Mouse (Mus musculus) frontal cortex, adult (tissue): ENCODE measurements around the gene Zfr.
"Not testable (repeated sequence)": the region's sequence is repeated elsewhere in the genome, so short reads cannot be mapped to it uniquely, and the experiment has no call there.

Experiments used
- ATAC-seq: cut with Nextera tagmentation; 2 replicates; pipeline ENCODE4 v1.9.2; 2017; ENCODE audit warnings: mild to moderate bottlenecking, moderate library complexity, mixed read lengths; ENCODE audit not compliant: low TSS enrichment

The Zfr gene

DNA sequence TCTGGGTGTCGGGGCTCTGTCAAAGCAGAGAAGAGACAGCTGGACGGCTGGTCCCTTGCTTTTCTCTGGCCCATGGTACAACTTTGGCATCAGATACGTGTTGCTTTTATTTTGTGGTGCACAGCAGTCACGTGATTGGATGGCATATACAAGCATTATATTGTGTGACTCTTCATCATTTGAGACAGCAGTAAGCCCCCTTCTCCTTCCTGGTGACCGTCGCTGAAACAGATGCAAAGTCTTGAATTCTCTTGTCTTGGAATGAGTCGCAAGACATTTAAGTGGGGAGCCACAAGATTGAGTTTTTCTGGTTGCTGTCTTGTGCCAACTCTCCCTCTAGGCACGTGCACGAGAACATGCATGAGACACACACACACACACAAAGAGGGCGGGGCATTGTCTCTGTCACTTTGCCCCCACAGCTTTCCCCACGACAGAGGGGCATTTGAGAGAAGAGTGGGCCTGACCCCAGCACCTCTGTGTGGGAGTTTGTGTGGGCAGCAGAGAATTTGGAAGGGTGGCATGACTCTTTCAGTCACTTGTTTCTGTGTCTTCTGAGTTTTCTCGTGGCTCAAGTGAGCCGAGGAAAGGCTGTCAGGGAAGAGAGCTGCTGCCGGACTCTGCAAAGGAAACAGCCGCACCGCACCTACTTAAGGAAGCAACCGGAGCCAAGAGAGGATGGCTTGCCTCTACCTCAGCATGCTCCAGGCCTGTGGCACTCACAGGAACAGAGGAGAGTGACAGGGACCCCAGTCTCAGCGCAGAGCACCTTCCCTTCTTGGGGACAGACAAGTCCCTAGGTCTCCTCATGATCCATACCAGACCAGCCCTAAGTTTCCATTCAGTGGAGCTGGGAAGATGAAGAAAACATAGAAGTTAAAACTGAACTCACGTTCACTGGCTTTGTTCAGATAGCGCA lies 77.4 kb downstream of the Zfr start:
- no peak for ATAC-seq

GRCm38 (mm10) chr15:12195966-12196365 lies 78.3 kb downstream of the Zfr start:
- no peak for ATAC-seq

- peak; percentile 72 for ATAC-seq
Observed at GRCm38 (mm10) chr15:12196410-12197191, 79.0 kb downstream of the Zfr start.

DNA sequence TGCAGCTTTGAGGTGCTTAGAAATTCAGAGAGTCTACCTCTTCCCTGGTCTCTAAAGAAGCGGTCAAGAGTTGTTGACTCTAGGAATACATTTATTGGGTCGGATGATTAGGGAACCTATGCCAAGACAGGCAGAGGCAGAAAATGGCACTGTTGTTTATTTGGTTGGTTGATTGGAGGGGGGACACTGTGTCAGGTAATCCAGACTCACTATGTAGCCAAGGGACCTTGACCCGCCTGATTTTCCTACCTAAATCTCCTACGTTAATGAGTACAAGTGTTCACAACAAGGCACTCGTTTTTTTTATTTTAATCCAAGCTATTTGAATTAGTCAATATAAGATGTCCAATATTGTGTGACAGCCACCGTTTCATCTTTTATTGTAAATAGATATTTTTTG lies 79.7 kb downstream of the Zfr start:
- ATAC-seq, result no peak

GRCm38 (mm10) chr15:12200021-12200420 lies 82.4 kb downstream of the Zfr start:
- no peak for ATAC-seq

GRCm38 (mm10) chr15:12201856-12202255 lies 84.2 kb downstream of the Zfr start:
- no peak for ATAC-seq

GRCm38 (mm10) chr15:12202456-12202855 lies 84.8 kb downstream of the Zfr start:
- ATAC-seq, result no peak

- ATAC-seq, result not testable (repeated sequence)
Observed at GRCm38 (mm10) chr15:12203008-12203407, 85.4 kb downstream of the Zfr start.

GRCm38 (mm10) chr15:12203512-12204318 lies 86.1 kb downstream of the Zfr start:
- no peak for ATAC-seq

GRCm38 (mm10) chr15:12204319-12205159 lies 86.9 kb downstream of the Zfr start, which contains the start of gene Mtmr12:
TSS of gene Mtmr12 (plus strand) at chr15:12205028.
- ATAC-seq, result peak; percentile 87

DNA sequence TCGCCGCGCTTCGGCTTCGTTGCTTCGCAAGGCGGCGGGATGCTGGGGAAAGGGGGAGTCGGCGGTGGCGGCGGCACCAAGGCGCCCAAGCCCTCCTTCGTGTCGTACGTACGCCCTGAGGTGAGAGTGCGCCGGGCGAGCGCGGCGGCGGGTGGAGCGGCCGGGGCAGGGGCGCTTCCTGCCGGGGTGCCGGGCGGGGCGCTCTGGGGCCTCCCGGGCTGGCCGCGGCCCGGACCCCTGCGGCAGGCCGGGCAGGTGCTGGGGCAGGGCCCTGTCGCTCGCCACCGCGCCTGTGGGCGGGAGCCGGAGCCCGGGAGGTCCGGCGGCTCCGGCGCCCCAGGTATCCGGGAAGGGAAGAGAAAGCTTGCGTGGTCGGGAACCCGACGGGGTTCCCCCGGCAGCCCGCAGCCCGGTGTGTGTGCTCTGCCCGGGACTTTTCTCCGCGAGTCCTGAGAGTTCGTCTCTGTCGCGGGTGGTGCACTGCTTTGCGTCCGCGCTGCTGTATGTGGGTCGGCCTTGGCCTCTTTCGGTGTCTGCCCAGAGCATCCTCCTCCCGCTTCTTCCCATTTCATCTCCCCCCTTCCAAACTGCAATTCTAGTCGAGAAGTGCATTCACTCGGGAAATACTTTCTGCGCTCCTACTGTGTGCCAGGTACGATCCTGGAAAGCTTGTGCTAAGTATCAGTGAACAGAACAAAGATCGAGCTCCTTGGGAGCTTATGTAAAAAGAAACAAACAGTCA lies 87.7 kb downstream of the Zfr start:
- ATAC-seq, result peak; percentile 55

- no peak for ATAC-seq
Observed at GRCm38 (mm10) chr15:12205902-12206645, 88.4 kb downstream of the Zfr start.

- ATAC-seq, result no peak
Observed at GRCm38 (mm10) chr15:12206646-12207222, 89.1 kb downstream of the Zfr start.

- no peak for ATAC-seq
Observed at GRCm38 (mm10) chr15:12207556-12208090, 90.0 kb downstream of the Zfr start.

DNA sequence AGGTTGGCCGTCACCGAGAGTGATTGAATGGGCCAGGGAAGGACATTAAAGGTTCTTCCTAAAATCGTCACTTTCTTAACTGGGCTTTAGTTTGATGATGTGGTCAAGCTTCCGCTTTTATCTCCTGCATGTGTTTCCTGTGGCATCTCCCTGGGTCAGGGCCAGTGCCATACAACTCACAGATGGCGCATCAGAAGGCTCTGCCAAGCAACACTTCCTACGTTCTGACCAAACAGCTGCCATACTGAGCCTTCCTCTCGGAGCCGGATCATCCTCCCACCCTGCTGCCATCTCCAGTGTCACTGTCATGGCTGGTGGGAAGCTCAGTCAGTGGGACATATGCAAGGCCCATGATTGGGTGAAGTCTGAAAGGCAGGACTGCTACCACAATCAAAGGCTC lies 93.9 kb downstream of the Zfr start:
- peak; percentile 48 for ATAC-seq

DNA sequence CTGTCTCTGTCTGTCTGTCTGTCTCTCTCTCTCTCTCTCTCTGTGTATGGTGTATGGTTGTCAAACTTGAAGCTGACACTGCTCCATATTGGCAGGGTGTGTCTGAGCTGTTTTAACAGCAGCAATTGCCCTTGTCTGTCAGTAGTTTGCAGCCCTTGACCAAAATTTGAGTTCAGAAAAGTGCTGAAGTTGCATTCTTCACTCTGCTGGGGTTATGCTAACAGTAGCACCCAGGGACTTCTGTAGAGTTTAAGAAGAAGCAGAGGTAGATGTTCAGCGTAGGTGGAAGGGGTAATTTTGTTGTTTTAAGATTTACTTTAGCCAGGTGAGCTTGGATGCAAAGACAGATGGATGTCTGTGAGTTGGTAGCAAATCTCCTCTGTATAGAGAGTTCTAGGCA lies 94.6 kb downstream of the Zfr start:
- no peak for ATAC-seq

DNA sequence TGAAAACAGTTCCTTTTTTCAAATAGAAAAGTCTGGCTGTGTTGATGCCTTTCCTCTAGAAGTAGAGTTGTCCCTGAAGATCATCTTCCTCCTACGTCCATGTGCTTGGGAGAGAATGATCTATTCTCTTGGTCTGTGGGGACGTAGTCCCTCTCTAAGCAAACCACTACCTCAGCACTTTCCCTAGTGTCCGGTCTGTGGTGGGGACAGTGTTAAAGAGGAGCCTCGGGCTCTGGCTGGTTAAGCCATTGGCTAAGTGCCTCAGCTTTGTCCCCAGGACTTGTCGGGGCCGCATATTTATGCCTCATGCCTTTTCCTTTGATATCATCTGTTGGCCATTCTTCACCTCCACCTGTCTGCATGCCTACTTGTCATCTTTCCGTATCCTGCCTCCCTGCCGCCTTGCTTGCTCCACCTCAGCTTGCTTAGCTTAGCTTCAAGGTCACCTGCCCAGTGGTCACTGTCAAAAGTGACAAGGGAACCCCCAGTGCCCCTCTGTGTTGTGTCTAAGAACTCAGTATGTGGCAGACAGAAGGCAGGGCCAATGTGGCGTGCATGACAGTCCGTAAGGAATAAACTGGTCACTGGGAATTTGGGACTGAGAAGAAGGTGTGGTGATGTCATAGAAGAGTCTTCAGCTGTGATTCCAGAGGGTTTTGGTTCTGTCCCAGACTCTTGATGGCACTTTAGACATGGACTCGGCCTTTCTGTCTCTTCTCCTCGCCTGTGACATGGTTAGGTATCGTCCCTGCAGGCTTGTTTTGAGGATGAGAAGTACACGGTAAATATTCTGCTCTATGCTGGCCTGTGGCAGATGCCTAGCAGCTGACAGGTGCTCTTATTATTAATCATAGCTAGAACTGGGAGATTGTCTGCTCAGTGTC lies 97.1 kb downstream of the Zfr start:
- ATAC-seq, result peak; percentile 26

- ATAC-seq, result peak; percentile 75
Observed at GRCm38 (mm10) chr15:12215415-12215718, 97.7 kb downstream of the Zfr start.
